Mouse (Mus musculus): ENCODE results near the gene Gm44511. TPM values are rescaled to one million over a fixed set of nuclear protein-coding genes. Genes with fewer than 3 reads are reported as not detected.
"Not testable (repeated sequence)": the region's sequence is repeated elsewhere in the genome, so short reads cannot be mapped to it uniquely, and the experiment has no call there.

Gm44511 gene
- polyA plus RNA-seq, 1 experiment from 2014 or later = not detected

DNA sequence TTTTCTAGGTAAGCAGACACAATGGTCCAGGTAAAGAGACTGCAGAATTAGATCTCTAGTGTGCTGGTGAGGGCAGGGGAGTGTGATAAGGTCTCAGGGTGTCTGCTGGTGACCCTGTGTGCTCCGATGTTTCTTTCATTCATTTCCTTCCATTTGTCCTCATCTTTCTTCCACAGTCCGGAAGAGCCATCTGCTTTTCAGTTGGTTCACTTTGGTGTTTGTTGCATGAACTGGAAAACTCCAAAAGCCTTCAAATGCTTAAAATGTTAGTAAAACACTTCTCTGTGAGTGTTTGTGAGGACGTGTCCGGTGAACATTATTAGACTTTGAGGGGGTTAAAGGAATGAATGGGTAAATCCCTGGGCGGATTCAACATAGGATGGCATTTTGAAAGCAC is 65.0 kb downstream of the Gm44511 start:
- Histone ChIP-seq H3K4me2 (ENCODE audit: low read depth, low read length) (peak overlapping the region; percentile 66), H3K27ac (ENCODE audit: low read depth) (no peak overlapping the region), H3K36me3 (replicated peaks; ENCODE audit: insufficient read depth, low read length) (no peaks in the 10 kb centered on the region), H3K4me3 (ENCODE audit: low read depth, low read length) (peak overlapping the region; percentile 66), H3K27me3 (ENCODE audit: insufficient read depth, low read length) (no peaks in the 10 kb centered on the region), H3K9me3 (ENCODE audit: low read length) (no peaks in the 10 kb centered on the region), H3K9ac (replicated peaks) (no peak overlapping the region; the same call in 1 of the 2 replicates), H3K4me1 (ENCODE audit: insufficient read depth) (0 out of 2 replicates have a peak, but pooled peaks cover 5% of the 10 kb centered on the region)
- WGBS (ENCODE audit: insufficient replicate concordance) = 50% methylated on average over 5 of the region's 5 CpGs
- TF ChIP-seq CTCF (IDR thresholded peaks at IDR 0.05; ENCODE audit: low read depth) (no peak), EP300 (IDR thresholded peaks at IDR 0.05; ENCODE audit: low read depth) (no peak)
- ATAC-seq (no peak), DNase-seq (no peak)

GRCm38 (mm10) chr6:128760416-128761143 is 65.5 kb downstream of the Gm44511 start:
- H3K4me3 ChIP-seq (ENCODE audit: low read depth, low read length) = peak overlapping the region; percentile 66
- H3K4me2 ChIP-seq (ENCODE audit: low read depth, low read length) = peak overlapping the region; percentile 66
- H3K36me3 ChIP-seq (replicated peaks; ENCODE audit: insufficient read depth, low read length); H3K27me3 ChIP-seq (ENCODE audit: insufficient read depth, low read length); H3K4me1 ChIP-seq (ENCODE audit: insufficient read depth); H3K9me3 ChIP-seq (ENCODE audit: low read length): not testable (repeated sequence)
- WGBS (ENCODE audit: insufficient replicate concordance) = 1% methylated on average over 44 of the region's 44 CpGs
- DNase-seq = peak; percentile 91
- H3K9ac ChIP-seq (replicated peaks) = peak overlapping the region; percentile 64
- H3K27ac ChIP-seq (ENCODE audit: low read depth) = peak overlapping the region; percentile 81
- TF ChIP-seq CTCF (IDR thresholded peaks at IDR 0.05; ENCODE audit: low read depth) = peak; percentile 89
- ATAC-seq = peak; percentile 65

DNA sequence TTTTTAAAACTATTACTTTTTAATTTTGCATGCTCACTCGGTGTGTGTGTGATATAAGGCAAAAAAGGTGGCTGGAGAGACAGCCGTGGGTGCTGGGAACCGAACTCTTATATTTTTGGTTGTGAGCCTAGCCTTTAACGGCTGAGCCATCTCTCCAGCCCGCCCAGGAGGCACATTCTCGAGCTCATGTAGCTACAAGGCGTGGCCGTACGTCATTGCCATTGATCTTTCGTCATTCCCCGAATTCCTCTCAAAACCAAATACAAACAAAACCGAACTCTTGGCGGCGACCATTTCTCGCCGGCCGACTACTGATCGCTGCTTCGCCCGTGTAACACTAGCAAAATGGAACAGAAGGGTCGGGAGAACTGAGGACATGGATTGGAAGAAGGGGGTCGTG is 66.1 kb downstream of the Gm44511 start:
- not testable (repeated sequence) for H3K4me1 ChIP-seq (ENCODE audit: insufficient read depth); H3K27me3 ChIP-seq (ENCODE audit: insufficient read depth, low read length); H3K36me3 ChIP-seq (replicated peaks; ENCODE audit: insufficient read depth, low read length); H3K9me3 ChIP-seq (ENCODE audit: low read length)
- ATAC-seq (peak; percentile 37), DNase-seq (peak; percentile 89)
- H3K4me2 ChIP-seq (ENCODE audit: low read depth, low read length) = peak overlapping the region; percentile 66
- H3K4me3 ChIP-seq (ENCODE audit: low read depth, low read length) = peak overlapping the region; percentile 66
- peak overlapping the region; percentile 64 for H3K9ac ChIP-seq (replicated peaks)
- peak overlapping the region; percentile 81 for H3K27ac ChIP-seq (ENCODE audit: low read depth)
- 0 out of 2 replicates have a peak, but pooled peaks have one; percentile 7 for TF ChIP-seq EP300 (IDR thresholded peaks at IDR 0.05; ENCODE audit: low read depth)
- WGBS (ENCODE audit: insufficient replicate concordance) = under 1% methylated on average over 22 of the region's 22 CpGs

GRCm38 (mm10) chr6:128759221-128759950 is 66.7 kb downstream of the Gm44511 start:
- Histone ChIP-seq H3K36me3 (replicated peaks; ENCODE audit: insufficient read depth, low read length) (no peaks in the 10 kb centered on the region), H3K27me3 (ENCODE audit: insufficient read depth, low read length) (no peaks in the 10 kb centered on the region), H3K4me2 (ENCODE audit: low read depth, low read length) (no peak overlapping the region), H3K9ac (replicated peaks) (no peak overlapping the region), H3K9me3 (ENCODE audit: low read length) (no peaks in the 10 kb centered on the region), H3K4me3 (ENCODE audit: low read depth, low read length) (no peak overlapping the region), H3K27ac (ENCODE audit: low read depth) (no peak overlapping the region), H3K4me1 (ENCODE audit: insufficient read depth) (peaks cover 7% of the 10 kb centered on the region; the same call in 1 of the 2 replicates)
- 83% methylated on average over 5 of the region's 5 CpGs for WGBS (ENCODE audit: insufficient replicate concordance)
- TF ChIP-seq EP300 (IDR thresholded peaks at IDR 0.05; ENCODE audit: low read depth) = no peak
- TF ChIP-seq CTCF (IDR thresholded peaks at IDR 0.05; ENCODE audit: low read depth) = no peak
- ATAC-seq = no peak
- DNase-seq = no peak

DNA sequence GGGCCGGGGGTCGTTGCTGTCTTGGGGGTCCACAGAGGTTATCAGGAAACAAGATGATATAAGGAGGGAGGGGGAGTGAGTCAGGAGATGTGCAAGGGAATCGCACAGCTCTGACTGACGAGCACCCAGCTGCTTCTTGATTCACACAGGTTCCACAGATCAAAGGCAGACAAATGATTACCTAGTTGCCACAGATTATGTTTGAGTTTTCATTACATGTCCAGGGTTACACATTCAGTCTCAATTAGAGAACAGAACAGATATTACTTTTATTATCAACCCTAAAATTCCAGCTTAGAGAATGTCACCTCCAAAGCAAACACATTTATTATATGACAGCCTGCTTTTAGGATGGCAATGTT is 70.7 kb downstream of the Gm44511 start:
- peak overlapping the region; percentile 81 for H3K27ac ChIP-seq (ENCODE audit: low read depth)
- not testable (repeated sequence) for H3K4me1 ChIP-seq (ENCODE audit: insufficient read depth); H3K4me2 ChIP-seq (ENCODE audit: low read depth, low read length); H3K36me3 ChIP-seq (replicated peaks; ENCODE audit: insufficient read depth, low read length); H3K4me3 ChIP-seq (ENCODE audit: low read depth, low read length); H3K9me3 ChIP-seq (ENCODE audit: low read length); H3K9ac ChIP-seq (replicated peaks); H3K27me3 ChIP-seq (ENCODE audit: insufficient read depth, low read length)
- peak; percentile 73 for ATAC-seq
- 35% methylated on average over 4 of the region's 4 CpGs for WGBS (ENCODE audit: insufficient replicate concordance)
- DNase-seq = peak; percentile 28

DNA sequence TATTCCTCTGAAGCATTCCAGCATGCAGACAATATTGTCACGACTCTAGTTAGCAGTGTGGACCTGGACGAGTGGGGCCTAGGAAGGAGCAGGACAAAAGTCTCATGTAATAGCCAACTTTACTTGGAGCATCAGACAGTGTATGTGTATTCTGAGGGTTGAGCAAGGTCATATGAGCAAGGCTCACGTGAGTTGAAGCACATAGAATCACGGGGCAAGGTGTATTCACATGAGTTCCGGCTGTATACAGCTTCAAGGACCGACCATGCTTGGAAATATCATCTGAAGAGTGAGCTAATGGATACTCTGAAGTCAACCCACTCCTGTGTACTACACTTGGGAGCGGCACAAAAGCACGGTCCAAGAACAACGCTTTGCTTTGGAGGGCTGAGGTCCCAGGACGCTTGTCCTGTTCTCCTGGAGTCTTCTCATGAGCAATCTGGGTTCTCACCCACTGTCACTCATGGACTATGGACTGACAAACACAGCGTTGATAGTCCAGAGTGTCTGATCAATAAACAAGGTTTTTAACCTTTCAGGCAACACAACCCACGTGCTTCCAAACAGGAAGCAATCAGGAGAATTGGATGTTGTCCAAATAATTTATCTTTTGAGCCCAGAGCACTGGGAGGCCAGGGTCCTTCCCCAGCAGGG is 71.2 kb downstream of the Gm44511 start:
- not testable (repeated sequence) for DNase-seq; H3K4me2 ChIP-seq (ENCODE audit: low read depth, low read length)
- 44% methylated on average over 12 of the region's 12 CpGs for WGBS (ENCODE audit: insufficient replicate concordance)

GRCm38 (mm10) chr6:128754265-128754664 is 71.8 kb downstream of the Gm44511 start:
- 22% methylated on average over 10 of the region's 10 CpGs for WGBS (ENCODE audit: insufficient replicate concordance)
- H3K27me3 ChIP-seq (ENCODE audit: insufficient read depth, low read length); H3K4me3 ChIP-seq (ENCODE audit: low read depth, low read length); H3K36me3 ChIP-seq (replicated peaks; ENCODE audit: insufficient read depth, low read length); H3K4me1 ChIP-seq (ENCODE audit: insufficient read depth); DNase-seq; H3K9me3 ChIP-seq (ENCODE audit: low read length): not testable (repeated sequence)
- ATAC-seq = peak; percentile 30
- Histone ChIP-seq H3K9ac (replicated peaks) (peak overlapping the region; percentile 1; the same call in 1 of the 2 replicates), H3K27ac (ENCODE audit: low read depth) (peak overlapping the region; percentile 81), H3K4me2 (ENCODE audit: low read depth, low read length) (peak overlapping the region; percentile 29; the same call in 1 of the 2 replicates)

More for the DNA sequence above, 71.2 kb downstream of the Gm44511 start:
- TF ChIP-seq EP300 (IDR thresholded peaks at IDR 0.05; ENCODE audit: low read depth) = peak; percentile 51
- peak; percentile 89 for ATAC-seq
- H3K27me3 ChIP-seq (ENCODE audit: insufficient read depth, low read length); H3K36me3 ChIP-seq (replicated peaks; ENCODE audit: insufficient read depth, low read length); H3K9me3 ChIP-seq (ENCODE audit: low read length); H3K4me1 ChIP-seq (ENCODE audit: insufficient read depth); H3K4me3 ChIP-seq (ENCODE audit: low read depth, low read length): not testable (repeated sequence)
- Histone ChIP-seq H3K27ac (ENCODE audit: low read depth) (peak overlapping the region; percentile 81), H3K9ac (replicated peaks) (peak overlapping the region; percentile 1; the same call in 1 of the 2 replicates)

All from liver, postnatal 0 days (tissue).